Mouse (Mus musculus): Measurements from ENCODE around the gene Arhgef18. TPM values are rescaled to one million over a fixed set of nuclear protein-coding genes. Genes with fewer than 3 reads are reported as not detected.

The Arhgef18 gene
- total and polyA plus RNA-seq, 3 experiments, result 3.0 to 6.6 TPM; not detected in 1

- DNase-seq (ENCODE audit: low read depth, low spot score), result no peak
- no peaks in the 10 kb centered on the region for H3K27me3 ChIP-seq (ENCODE audit: control insufficient read depth in 1 of 2, insufficient read depth in 2 of 2, low read length in 2 of 2)
- H3K9me3 ChIP-seq (replicated peaks; ENCODE audit: insufficient read depth, low read length), result no peaks in the 10 kb centered on the region
- H3K27ac ChIP-seq (ENCODE audit: control insufficient read depth, low read depth, low read length), result no peak overlapping the region
- TF ChIP-seq POLR2AphosphoS2 (IDR thresholded peaks at IDR 0.05; ENCODE audit: low read length) (no peak), MYC (IDR thresholded peaks at IDR 0.05; ENCODE audit: low read depth, low read length) (no peak), SMC3 (IDR thresholded peaks at IDR 0.05; ENCODE audit: low read depth, low read length) (no peak), CHD1 (IDR thresholded peaks at IDR 0.05; ENCODE audit: low read depth, low read length) (no peak), MYB (IDR thresholded peaks at IDR 0.05; ENCODE audit: low read depth, low read length) (no peak), E2F4 (IDR thresholded peaks at IDR 0.05; ENCODE audit: borderline replicate concordance, low read depth, low read length) (no peak)
- no peak overlapping the region for H3K4me3 ChIP-seq (ENCODE audit: control insufficient read depth in 1 of 2, insufficient read depth in 1 of 2, low read depth in 2 of 2, low read length in 2 of 2)
- H3K9ac ChIP-seq (ENCODE audit: control insufficient read depth, low read depth, low read length, poor library complexity, severe bottlenecking), result no peak overlapping the region
- no peaks in the 10 kb centered on the region for H3K4me1 ChIP-seq (ENCODE audit: control insufficient read depth in 1 of 2, insufficient read depth in 2 of 2, low read length in 2 of 2)
- H3K79me2 ChIP-seq (ENCODE audit: control insufficient read depth, insufficient read depth, low read length, poor library complexity), result no peaks in the 10 kb centered on the region
- H3K36me3 ChIP-seq (ENCODE audit: control insufficient read depth in 1 of 2, insufficient read depth in 2 of 2, low read length in 2 of 2), result no peaks in the 10 kb centered on the region
These were observed 37.2 kb downstream of the Arhgef18 start for GRCm38 (mm10) chr8:3429966-3430365.

GRCm38 (mm10) chr8:3431113-3431512 lies 38.3 kb downstream of the Arhgef18 start:
- Histone ChIP-seq H3K79me2 (ENCODE audit: control insufficient read depth, insufficient read depth, low read length, poor library complexity) (no peaks in the 10 kb centered on the region), H3K36me3 (ENCODE audit: control insufficient read depth in 1 of 2, insufficient read depth in 2 of 2, low read length in 2 of 2) (peaks cover 0 to 3% of the 10 kb centered on the region in 2 experiments; a peak in 2 of 4 replicates), H3K27me3 (ENCODE audit: control insufficient read depth in 1 of 2, insufficient read depth in 2 of 2, low read length in 2 of 2) (no peaks in the 10 kb centered on the region), H3K9me3 (replicated peaks; ENCODE audit: insufficient read depth, low read length) (no peaks in the 10 kb centered on the region), H3K9ac (ENCODE audit: control insufficient read depth, low read depth, low read length, poor library complexity, severe bottlenecking) (no peak overlapping the region), H3K27ac (ENCODE audit: control insufficient read depth, low read depth, low read length) (no peak overlapping the region), H3K4me3 (ENCODE audit: control insufficient read depth in 1 of 2, insufficient read depth in 1 of 2, low read depth in 2 of 2, low read length in 2 of 2) (no peak overlapping the region), H3K4me1 (ENCODE audit: control insufficient read depth in 1 of 2, insufficient read depth in 2 of 2, low read length in 2 of 2) (peaks cover 0 to 5% of the 10 kb centered on the region in 2 experiments; a peak in 1 of 4 replicates)
- TF ChIP-seq CHD2 (IDR thresholded peaks at IDR 0.05; ENCODE audit: low read length), result no peak
- no peak for TF ChIP-seq TBP (IDR thresholded peaks at IDR 0.05; ENCODE audit: low read depth, low read length)
- TF ChIP-seq RCOR1 (IDR thresholded peaks at IDR 0.05; ENCODE audit: low read depth, low read length), result no peak
- no peak for TF ChIP-seq ZKSCAN1 (IDR thresholded peaks at IDR 0.05; ENCODE audit: low read depth, low read length)
- TF ChIP-seq USF2 (IDR thresholded peaks at IDR 0.05; ENCODE audit: borderline replicate concordance in 1 of 2, insufficient read depth in 1 of 2, low read depth in 1 of 2, low read length in 2 of 2), result no peak
- no peak for TF ChIP-seq MEF2A (IDR thresholded peaks at IDR 0.05; ENCODE audit: extremely low read depth, insufficient replicate concordance, low read depth, low read length, poor library complexity, severe bottlenecking)
- DNase-seq (ENCODE audit: low read depth, low spot score), result no peak

- H3K79me2 ChIP-seq (ENCODE audit: control insufficient read depth, insufficient read depth, low read length, poor library complexity), result no peaks in the 10 kb centered on the region
- peak overlapping the region; percentile 41 for H3K9ac ChIP-seq (ENCODE audit: control insufficient read depth, low read depth, low read length, poor library complexity, severe bottlenecking)
- peaks cover 0 to 13% of the 10 kb centered on the region in 2 experiments; a peak in 2 of 4 replicates for H3K4me1 ChIP-seq (ENCODE audit: control insufficient read depth in 1 of 2, insufficient read depth in 2 of 2, low read length in 2 of 2)
- DNase-seq (ENCODE audit: low read depth, low spot score), result peak; percentile 58
- H3K27ac ChIP-seq (ENCODE audit: control insufficient read depth, low read depth, low read length), result peak overlapping the region; percentile 30; the same call in 1 of the 2 replicates
- H3K4me3 ChIP-seq (ENCODE audit: control insufficient read depth in 1 of 2, insufficient read depth in 1 of 2, low read depth in 2 of 2, low read length in 2 of 2), result no peak overlapping the region
- H3K36me3 ChIP-seq (ENCODE audit: control insufficient read depth in 1 of 2, insufficient read depth in 2 of 2, low read length in 2 of 2), result peaks cover 0 to 8% of the 10 kb centered on the region in 2 experiments; a peak in 2 of 4 replicates
- H3K9me3 ChIP-seq (replicated peaks; ENCODE audit: insufficient read depth, low read length), result no peaks in the 10 kb centered on the region
- TF ChIP-seq EP300 (IDR thresholded peaks at IDR 0.05; ENCODE audit: low read depth in 1 of 2, low read length in 2 of 2) (peak; percentile 12 to 48; a peak in 2 of 4 replicates), POLR2AphosphoS2 (IDR thresholded peaks at IDR 0.05; ENCODE audit: low read length) (no peak), GATA1 (IDR thresholded peaks at IDR 0.05; ENCODE audit: low read depth, low read length) (0 out of 2 replicates have a peak, but pooled peaks have one; percentile 4), GABPA (IDR thresholded peaks at IDR 0.05; ENCODE audit: low read depth, low read length) (no peak), ZMIZ1 (IDR thresholded peaks at IDR 0.05; ENCODE audit: low read depth, low read length) (no peak), NRF1 (IDR thresholded peaks at IDR 0.05; ENCODE audit: insufficient read depth, low read depth, low read length, poor library complexity, severe bottlenecking) (no peak), POLR2AphosphoS5 (IDR thresholded peaks at IDR 0.05; ENCODE audit: borderline replicate concordance, low read depth, low read length) (no peak), CTCF (IDR thresholded peaks at IDR 0.05 in 2 of 3, conservative IDR thresholded peaks at IDR 0.05 in 1 of 3; ENCODE audit: control insufficient read depth in 1 of 3, insufficient read depth in 1 of 3, low read depth in 2 of 3, low read length in 3 of 3, poor library complexity in 1 of 3, severe bottlenecking in 1 of 3) (no peak), ETS1 (IDR thresholded peaks at IDR 0.05; ENCODE audit: low read depth, low read length) (no peak), MYB (IDR thresholded peaks at IDR 0.05; ENCODE audit: low read depth, low read length) (no peak), TAL1 (IDR thresholded peaks at IDR 0.05; ENCODE audit: low read length) (no peak), MAFK (IDR thresholded peaks at IDR 0.05; ENCODE audit: borderline replicate concordance, low read depth, low read length) (no peak), KAT2A (conservative IDR thresholded peaks at IDR 0.05; ENCODE audit: low read depth, low read length) (no peak)
- H3K27me3 ChIP-seq (ENCODE audit: control insufficient read depth in 1 of 2, insufficient read depth in 2 of 2, low read length in 2 of 2), result no peaks in the 10 kb centered on the region
These were observed 43.7 kb downstream of the Arhgef18 start for GRCm38 (mm10) chr8:3436492-3436891.

All from MEL (cell line).